Mouse (Mus musculus) layer of hippocampus, adult 8-10 months (tissue): Measurements from ENCODE around the gene Ppp2r5b. TPM values are rescaled to one million over a fixed set of nuclear protein-coding genes. Genes with fewer than 3 reads are reported as not detected.

ENCODE experiments used
- DNase-seq, 2 experiments: peaks; one replicate each; pipeline ENCODE4 v3.0.0; 2022; ENCODE audit warnings: low spot score in 2 of 2
- total RNA-seq, 4 experiments: library from RNA; stranded (reverse); gene quantifications; 2 replicates each; pipeline ENCODE4 v1.2.4; 2022

The Ppp2r5b gene
- 100 to 1,000 TPM; 126 to 136 (median 128) TPM for total RNA-seq

DNA sequence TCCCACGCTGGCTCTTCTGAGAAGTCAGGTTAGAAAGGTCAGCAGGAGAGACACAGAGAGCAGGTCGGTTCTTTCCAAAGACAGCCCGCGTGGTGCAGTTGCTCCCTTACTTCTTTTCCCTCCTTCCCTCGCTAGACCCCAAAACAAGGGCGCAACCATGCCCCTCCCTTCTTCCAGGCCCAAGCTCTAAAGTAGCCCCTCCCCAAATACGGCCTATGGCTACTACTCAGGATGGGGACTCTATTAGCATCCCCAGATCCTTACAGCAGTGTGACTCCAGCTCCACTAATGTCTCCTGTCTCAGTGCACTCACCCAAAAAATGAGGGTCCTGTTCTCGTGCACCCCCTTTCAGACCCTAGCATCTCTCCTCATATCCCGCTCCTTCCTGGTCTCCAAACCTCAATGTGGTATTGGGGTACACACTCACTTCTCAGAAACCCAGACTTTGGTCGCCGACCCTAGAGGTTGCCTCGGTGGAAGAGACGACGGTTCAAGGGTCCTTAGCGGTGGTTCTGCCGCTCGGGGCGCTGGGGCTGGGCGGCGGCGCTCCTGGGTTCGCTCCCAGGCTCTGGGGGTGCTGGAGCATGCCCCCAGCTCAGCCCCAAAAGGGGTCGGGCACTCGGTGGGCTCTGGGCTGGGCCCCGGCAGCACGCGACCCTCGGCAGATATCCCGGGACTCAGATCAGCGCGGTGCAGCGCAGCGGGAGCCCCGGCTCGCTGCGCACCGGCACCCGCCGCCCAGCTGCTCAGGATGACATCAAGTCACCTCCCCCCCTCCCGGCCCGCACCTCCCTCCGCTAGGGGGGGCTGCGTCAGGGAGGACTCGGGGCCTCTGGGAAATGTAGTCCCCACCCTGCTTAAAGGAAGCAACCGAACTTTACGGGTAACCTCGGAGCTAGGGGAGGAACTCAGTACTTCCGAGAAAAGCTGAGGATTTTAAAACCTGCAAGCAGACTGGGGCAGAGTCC, at the start of gene Ppp2r5b:
Ppp2r5b (minus strand) TSS at position 789 of the 969 bp plus-strand sequence.
- DNase-seq, result peak; percentile 92 to 94

DNA sequence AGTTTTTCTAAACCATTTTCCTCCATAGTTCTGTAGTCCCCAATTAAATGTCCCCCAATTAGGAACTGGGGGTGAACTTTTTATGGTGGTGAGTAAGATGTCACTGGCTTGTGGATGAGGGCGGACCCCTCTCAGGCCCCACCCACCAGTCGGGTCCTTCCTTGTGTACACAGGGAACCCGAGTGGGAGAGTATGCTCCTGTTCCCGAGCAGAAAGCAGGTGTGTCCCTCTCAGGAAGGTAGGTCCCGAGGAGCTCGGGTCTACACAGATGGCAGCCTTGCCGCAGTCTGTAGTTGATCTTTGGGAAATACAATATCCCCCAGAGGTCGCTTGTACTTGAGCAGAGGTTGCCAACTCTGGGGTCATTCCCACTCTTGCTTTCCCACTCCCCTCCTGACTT, 49.6 kb upstream of the Ppp2r5b start:
- no peak for DNase-seq

DNA sequence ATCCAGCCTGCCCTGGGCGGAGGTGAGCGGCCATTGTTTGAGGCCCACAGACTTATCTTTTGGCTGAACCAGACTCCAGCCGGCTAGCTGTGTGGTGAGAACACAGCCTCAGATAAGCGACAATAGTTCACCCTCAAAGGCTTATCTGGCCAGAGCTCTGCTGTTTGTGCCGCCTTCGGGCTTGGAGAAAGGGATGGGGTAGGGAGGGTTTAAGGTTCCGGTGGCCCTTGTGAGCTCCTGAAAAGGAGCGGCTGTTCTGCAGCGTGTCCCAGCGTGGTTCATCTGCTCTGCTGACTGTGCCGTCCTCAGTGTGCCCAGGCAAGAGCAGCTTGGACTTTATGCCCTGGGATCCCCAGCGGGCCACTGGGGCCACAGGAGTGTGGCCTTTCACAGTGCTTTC, 48.8 kb upstream of the Ppp2r5b start:
- no peak for DNase-seq

DNA sequence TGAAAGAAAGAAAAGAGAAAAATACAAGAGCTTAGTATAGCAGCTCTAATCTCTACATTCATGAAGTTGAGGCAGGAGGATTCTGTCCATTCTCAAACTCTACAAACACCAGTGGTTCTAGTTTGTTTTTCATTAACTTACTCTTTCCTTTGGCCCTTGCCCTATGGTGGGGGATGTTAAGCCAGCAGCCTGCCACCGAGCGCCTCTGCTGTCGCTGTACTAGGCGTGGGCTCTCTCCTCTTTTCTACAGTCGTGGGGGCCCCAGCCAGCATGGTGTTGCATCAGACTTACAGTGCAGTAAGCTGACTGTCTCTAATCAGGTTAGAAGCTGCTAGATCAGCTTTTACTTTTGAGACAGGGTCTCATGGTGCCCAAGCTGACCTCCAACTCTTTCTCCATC, 47.3 kb upstream of the Ppp2r5b start:
- no peak for DNase-seq

DNA sequence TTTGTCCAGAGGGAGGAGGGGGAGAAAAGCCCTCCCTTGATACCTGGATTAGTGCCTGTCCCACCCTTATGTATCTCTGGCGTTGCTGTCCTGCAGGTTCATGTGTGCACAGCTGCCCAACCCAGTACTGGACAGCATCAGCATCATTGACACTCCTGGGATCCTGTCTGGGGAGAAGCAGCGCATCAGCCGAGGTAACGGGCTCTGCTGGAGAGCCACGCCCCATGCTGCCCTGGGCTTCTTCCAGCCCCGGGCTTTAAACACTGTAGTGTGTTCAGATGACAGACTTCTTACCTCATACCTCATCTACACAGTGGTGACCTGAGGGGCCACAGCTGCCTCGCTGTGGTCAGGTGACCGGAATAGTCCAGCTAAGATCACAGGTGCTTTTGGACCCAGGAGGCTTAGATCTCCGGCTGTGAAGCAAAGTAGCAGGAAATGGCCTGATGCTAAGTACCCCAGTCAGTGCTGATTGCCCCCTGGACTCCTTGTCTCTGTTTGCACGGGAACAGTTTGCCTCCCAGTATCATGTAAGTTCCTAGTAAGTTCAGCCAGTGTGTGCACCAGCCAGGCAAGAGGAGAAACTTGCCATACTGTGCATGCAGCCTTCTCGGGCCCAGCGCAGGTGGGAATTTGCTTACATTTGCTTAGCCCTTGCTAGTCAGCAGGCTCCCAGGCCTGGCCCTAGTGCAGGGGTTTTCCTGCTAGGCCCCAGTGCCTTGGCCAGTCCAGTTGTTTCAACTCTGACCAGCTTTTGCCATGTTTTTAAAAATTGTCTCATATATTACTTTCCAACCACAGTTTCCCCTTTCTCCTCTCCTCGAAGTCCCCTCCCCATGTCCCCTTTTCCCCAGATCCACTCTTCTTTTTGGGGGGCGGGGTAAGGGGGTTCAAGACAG, 45.7 kb upstream of the Ppp2r5b start:
- no peak for DNase-seq

DNA sequence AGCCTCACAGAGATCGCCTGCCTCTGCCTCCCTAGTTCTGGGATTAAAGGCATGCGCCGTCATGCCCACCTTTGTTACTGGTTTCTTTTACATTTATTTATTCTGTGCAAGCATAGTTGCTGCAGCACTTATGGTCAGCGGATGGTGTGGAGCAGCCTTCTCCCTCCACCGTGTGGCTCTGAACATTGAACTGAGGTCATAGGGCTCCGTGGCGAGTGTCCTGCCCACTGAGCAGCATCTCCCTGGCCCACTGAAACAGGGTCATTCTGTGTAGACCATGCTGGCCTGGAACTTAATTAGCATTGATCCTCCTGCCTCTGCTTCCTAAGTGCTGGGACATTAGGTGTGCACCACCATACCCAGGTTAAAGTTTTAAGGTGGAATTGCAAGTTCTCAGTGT, 44.9 kb upstream of the Ppp2r5b start:
- DNase-seq, result no peak

DNA sequence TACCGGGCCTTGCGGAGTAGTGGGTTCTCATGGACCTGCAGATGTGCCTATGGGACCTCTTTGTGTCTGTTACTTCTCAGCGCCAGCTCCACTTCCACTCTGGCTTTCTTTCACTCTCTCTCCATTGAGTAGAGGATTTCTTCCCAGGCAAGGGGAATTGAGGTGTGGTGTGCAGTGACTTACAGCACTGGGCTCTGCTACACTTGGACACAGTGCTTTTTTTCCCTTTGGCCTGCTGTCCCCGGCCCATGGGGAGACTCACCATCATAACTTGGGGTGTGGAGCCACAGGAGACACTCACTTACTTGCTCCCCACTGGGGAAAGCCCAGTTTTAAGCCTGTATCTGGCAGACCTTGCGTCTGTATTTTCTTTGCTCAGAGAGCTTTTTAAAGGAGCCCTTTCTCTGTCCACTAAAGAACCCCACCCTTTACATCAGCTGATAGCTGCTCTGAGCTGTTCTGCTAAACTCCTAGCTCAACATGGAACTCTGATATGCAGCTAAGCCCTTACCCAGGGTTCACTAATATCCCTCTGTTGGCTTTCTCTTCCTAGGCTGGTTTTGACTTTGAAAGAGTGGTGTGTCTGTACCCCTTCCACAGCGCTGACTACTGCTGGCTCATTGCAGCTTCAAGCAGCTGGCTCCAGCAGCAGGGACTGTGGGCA, 43.9 kb upstream of the Ppp2r5b start:
- no peak for DNase-seq

DNA sequence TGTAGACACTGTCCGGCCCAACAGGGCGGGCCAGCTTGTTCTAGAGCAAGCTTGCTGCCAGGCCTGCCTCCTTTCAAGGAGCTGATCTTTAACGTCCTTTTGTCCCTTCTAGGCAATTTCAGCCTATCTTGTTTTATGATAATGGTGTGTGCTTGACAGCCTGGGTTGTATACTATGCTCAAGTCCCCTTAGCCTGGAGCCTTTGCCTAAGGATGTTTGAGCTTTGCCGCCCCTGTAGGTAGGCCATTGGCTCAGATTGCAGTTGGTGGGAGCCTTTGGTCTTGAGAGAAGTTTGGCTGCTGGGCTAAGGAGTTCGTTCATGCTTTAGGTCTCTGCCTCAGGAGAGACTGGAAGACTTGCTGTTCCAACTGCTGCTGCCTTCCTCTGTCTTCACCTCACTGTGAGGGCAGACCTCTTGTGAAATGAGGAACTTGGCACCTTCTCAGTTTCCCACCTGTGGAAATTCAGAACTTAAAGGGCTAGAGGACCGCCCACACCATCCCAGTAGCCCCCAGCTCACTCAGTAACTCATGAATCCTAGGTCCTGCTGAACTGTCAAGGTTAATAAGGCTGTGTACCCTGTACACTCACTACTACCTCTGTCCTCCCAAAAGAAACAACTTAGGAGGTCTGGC, 42.9 kb upstream of the Ppp2r5b start:
- DNase-seq, result no peak

DNA sequence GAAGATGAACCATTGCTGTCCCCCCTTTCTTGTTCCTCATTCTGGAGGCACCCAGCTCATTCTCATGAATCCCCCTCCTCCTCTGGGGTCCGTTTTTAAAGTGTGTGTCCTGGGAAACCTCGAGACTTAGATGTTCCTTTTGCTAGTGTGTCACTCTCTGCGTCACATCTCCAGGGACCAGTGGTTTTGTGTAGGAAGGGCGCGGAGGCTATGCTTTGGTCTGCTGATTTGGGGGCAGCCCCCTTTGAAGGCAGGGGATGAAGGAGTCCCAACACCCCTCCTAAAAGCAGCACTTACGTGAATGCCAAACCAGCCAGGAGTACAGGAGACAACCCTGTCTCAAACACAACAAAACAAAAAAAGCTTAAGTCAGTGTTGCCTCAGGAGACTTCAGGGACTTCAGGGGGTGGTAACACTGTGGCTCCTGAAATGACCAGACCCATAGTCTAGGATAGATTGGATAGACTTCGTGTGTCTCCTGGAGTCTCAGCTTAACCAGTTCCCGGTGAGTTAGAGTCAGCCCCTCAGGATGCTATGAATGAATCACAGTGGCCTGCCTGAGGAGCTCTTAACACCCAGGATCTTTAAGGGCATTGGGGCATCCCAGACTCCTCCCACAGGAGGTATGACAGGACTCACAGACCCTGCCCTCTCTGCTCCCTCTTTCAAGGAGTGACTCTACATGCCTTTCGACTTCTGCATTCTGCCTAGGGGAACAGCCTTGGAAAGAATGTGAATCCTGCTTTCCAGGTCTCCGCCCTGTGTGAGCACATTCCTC, 42.2 kb upstream of the Ppp2r5b start:
- no peak for DNase-seq

DNA sequence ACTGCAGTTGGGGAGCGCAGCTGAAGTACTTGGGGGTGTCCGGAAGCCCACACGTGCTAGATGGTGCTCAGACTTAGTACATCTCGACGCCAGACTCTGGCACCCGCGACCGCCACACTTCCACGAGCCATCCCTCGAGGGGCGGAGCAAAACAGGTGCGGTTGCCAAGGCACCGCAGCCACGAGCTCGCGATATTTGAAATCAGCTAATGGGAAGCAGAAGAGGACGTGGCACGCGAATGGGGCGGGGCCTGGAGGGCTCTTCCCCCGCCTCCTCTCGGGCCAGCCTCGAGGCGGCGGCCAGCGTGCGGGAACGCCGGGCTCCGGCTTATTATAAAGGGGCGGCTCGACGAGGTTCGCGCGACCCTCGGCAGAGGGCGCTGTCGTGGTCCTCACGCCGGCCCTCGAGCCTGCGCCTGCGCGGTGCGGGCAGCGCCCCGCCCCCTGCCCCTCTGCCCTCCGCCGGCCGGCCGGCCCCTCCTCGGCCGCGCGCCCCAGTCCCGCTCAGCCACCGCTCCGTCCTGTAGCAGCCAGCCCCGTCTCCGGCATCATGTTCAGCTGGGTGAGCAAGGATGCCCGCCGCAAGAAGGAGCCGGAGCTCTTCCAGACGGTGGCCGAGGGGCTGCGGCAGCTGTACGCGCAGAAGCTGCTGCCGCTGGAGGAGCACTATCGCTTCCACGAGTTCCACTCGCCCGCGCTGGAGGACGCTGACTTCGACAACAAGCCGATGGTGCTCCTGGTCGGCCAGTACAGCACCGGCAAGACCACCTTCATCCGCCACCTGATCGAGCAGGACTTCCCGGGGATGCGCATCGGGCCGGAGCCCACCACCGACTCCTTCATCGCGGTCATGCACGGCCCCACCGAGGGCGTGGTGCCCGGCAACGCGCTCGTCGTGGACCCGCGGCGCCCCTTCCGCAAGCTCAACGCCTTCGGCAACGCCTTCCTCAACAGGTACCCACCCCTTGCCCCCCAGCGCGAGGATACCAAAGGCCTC, 41.1 kb upstream of the Ppp2r5b start, which contains the start of gene Ehd1:
Ehd1 (plus strand) TSS at position 300 of the 996 bp plus-strand sequence.
- peak; percentile 97 for DNase-seq

DNA sequence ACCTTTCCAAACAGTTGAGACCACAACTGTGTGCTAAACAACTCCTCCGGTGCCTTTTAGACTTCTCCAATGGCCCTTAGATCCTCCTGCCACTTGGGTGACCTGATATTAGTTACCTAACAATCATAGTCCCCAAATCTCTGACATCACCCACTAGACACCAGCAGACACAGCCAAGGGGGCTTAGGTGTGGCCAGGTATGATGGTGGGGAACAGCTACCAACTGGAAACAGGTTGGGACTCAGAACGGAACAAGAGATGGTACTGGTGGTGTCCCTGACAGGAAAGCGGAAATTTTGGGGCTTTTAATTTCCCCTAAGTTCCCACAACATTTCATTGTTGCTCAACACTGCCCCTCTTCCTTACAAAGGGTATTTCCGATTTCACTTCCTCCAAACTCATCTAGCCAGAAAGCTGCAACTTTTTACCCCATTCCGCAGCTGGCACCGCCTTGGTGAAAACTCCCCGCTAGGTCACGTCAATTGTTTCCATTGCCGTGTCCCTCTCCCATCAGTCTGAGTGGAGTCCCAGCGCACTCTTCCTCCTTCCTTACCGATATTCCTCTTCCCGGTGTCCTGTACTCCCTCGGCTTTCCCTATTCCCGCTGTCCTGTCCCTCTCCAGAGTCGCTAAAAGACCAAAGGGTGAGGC, 40.2 kb upstream of the Ppp2r5b start:
- no peak for DNase-seq

DNA sequence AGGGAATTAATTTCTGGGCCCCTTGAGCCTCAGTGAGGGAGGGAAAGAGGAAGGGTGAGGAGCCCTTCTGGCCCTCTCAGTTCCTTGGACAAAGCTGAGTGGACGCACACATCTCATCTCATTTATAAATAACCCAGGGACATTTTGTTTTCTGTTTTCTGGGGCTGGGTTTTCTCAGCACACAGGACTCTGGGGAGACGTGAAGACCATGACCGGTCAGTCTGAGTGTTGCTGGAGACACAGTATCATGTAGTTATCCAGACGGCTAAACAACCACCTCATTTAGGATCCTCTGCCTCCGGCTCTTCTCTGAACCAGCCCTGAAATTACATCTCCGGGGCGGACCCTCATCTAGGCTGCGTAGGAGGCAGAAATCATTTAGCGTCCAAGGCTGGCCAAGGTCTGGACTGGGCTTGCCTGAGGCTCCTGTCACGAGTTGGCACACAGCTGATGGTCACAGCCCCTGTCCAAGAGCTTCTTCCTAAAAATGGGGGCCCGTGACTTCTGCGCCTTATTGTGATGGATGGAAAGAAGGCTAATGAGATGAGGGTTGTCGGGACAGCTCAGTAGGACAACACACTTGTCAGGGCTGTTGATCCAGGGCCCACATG, 38.4 kb upstream of the Ppp2r5b start:
- DNase-seq, result no peak

DNA sequence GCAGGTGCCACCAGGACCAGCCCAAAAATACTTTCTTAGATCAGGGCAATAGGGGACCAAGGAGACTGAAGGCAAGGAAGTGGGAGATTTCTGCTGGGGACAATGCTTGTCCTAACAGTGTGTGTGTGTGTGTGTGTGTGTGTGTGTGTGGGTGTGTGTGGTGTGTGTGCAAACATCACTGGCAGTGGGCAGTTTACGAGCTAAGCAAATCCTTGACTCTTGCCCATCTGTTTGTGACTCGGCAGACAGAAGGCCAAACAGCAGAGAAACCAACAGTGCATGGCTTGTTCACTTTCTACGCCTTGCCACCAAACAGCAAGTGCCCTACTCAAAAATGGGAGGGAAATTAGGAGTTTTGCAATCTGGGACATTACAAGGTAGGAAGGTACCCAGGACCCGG, 37.9 kb upstream of the Ppp2r5b start:
- DNase-seq, result no peak

DNA sequence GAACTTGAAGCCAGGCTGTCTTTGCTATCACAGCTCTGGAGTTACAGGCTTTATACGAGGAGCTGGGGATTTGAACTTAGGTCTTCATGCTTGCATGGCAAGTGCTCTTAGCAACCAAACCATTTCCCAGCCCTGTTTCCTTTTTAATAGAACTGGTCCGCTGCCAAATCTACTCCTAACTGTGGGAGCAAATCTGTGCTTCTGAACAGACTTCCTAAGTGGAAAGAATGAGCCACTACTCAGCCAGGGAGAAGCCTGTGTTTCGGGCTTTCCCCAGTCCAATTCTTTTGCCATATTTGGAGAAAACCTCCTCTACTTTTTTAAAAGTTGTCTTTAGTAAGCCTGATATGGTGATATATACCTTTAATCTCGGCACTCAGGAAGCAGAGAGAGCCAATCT, 37.1 kb upstream of the Ppp2r5b start:
- DNase-seq, result no peak

DNA sequence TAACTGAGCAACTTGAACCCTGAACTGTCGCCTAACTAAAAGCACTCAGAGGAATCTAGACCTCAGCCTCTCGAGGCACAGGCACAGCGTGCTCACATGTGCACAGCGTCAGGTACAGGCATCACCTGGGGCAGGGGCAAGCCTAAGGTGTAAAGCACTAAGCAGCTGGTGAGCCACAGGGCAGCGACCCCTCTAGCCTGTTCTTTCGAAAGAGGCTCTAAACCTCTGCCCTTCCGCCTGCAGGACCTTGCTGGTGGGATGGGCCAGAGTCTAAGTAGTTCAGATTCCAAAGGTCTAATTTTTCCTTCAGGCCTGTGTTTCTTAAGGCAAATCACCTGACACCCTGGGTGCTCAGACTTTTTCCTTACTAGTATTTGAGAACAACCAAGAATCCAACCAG, 36.4 kb upstream of the Ppp2r5b start:
- no peak for DNase-seq

DNA sequence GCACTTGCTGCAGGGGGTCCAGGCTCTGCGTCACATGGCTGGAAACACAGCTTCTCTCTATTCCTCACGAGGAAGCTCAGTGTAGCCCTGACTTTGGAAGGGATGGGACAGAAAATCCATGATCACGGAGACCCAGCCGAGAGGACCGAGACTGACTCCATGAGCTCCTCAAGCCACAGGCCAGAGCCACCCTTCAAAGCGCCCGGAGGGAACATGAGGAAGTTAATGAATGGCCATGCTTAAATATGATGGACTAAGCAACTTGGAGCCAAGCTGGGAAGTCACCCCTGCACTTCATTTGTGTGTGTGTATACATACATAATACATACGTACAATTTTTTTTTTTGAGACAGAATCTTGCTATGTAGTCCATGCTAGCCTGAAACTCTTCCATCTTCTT, 35.5 kb upstream of the Ppp2r5b start:
- DNase-seq, result no peak

DNA sequence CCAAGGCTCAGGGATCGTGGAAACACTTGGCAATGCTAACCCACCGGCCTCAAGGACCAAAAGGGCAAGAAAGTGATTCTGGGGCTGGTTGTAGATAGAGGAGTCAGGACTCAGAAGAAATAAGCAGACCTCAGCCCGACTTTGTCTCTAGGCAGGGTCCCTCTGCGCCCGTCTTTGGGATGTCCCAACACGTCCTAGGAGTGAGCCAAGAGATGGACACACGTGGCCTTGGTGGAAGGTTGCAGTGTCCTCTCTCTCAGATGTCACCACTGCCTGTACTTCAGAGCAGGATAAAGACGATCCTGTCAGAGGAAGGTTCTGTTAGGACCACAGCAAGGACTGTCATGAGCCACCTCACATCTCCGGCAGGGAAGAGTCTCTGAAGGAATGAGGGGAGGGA, 35.0 kb upstream of the Ppp2r5b start:
- no peak for DNase-seq
